Mouse (Mus musculus) liver, adult 2 months (tissue): ENCODE results near the gene Gabrr2.

Experiments used
- CTCF ChIP-seq: fragments of 200-500 bp; IDR thresholded peaks from 2 replicates; pipeline ENCODE4 v1.5.1; 2011; ENCODE audit warnings: low read depth, low read length, control low read depth
- POLR2A ChIP-seq: fragments of 200-500 bp; IDR thresholded peaks from 2 replicates; pipeline ENCODE4 v1.6.1; 2011; ENCODE audit warnings: low read length, control low read depth; ENCODE audit not compliant: insufficient read depth; ENCODE audit errors: extremely low read depth

DNA sequence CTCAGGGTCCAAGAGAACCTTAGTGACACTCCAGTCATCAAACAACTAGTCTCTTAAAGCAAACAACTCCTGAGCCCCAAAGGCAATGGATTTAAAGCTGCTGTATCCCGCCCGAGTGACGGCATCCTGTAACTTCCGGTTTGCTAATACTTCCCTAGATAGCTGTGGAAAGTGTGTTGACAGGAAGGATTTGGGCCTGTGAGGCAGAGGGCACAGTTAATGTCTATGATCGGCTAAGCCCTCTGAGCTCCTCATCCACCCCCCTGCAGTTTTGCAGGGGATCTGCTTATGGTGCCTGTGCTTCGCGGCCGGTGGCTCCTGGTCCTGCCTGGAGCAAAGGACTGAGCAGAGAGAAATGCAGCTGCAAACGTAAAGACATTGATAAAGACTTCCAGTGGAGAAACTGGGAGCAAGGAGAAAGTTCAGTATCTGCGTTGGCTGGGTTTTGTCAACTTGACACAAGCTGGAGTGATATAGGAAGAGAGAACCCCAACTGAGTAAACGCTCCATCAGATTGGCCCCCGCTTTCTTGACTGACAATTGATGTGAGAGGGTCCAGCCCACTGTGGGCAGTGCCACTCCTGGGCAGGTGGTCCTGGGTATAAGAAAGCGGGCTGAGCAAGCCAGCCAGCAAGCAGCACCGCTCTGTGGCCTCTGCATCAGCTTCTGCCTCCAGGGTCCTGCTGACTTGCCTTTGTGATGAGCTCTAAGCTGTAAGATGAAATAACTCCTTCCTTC is 3.6 kb downstream of the Gabrr2 start:
- no peak for TF ChIP-seq POLR2A
- TF ChIP-seq CTCF, result no peak
